In genomic region chr1:191419421-191419820, GRCm38 (mm10) we compare ENCODE assay signal across 16 mouse cellular contexts. TPM values are rescaled to one million over a fixed set of nuclear protein-coding genes. Genes with fewer than 3 reads are reported as not detected.
DNase-seq lines count a peak whose midpoint lies in the region; ATAC-seq and TF ChIP-seq lines count a peak whose summit lies in the region.
"Had no signal": no experiment of that assay in that cellular context is flagged by ENCODE, and none has a peak within 500 bp of the region (broad histone marks: within the 10 kb centered on the region; RNA-seq: fewer than 3 reads in every experiment).

No protein-coding gene starts in this region.

- TF ChIP-seq CTCF in kidney, adult 2 months (conservative IDR thresholded peaks at IDR 0.05; ENCODE audit: insufficient read depth, insufficient read length, low read depth, low read length) = no peak

- H3K36me3 ChIP-seq in forebrain, embryonic 10.5 days (replicated peaks) = no peaks in the 10 kb centered on the region
- no peaks in the 10 kb centered on the region for H3K36me3 ChIP-seq in forebrain, embryonic 11.5 days (ENCODE audit: control insufficient read depth, insufficient read depth, low read length)
- H3K36me3 ChIP-seq in kidney, adult 2 months (ENCODE audit: control insufficient read depth, insufficient read depth, low read length) = no peaks in the 10 kb centered on the region
- no peaks in the 10 kb centered on the region for H3K36me3 ChIP-seq in ES-E14 (ENCODE audit: control insufficient read depth, insufficient read depth, low read length, poor library complexity, severe bottlenecking)
- H3K36me3 ChIP-seq in liver, embryonic 11.5 days (ENCODE audit: control insufficient read depth, insufficient read depth, low read length) = no peaks in the 10 kb centered on the region
- no peaks in the 10 kb centered on the region for H3K36me3 ChIP-seq in kidney, embryonic 16.5 days (ENCODE audit: insufficient read depth, low read length)
- H3K36me3 ChIP-seq: embryonic facial prominence, embryonic 12.5 days; midbrain, embryonic 13.5 days had no signal

- no peaks in the 10 kb centered on the region for H3K27me3 ChIP-seq in forebrain, embryonic 10.5 days (ENCODE audit: poor library complexity, severe bottlenecking)
- H3K27me3 ChIP-seq in forebrain, embryonic 11.5 days (ENCODE audit: control insufficient read depth, insufficient read depth, low read length) = no peaks in the 10 kb centered on the region
- no peaks in the 10 kb centered on the region for H3K27me3 ChIP-seq in kidney, adult 2 months (replicated peaks; ENCODE audit: control insufficient read depth, insufficient read depth, low read length)
- no peaks in the 10 kb centered on the region for H3K27me3 ChIP-seq in liver, embryonic 11.5 days (replicated peaks; ENCODE audit: control insufficient read depth, insufficient read depth, low read length)
- H3K27me3 ChIP-seq in kidney, embryonic 16.5 days (ENCODE audit: insufficient read depth, low read length) = no peaks in the 10 kb centered on the region
- H3K27me3 ChIP-seq: embryonic facial prominence, embryonic 12.5 days; midbrain, embryonic 13.5 days had no signal

- H3K27ac ChIP-seq in forebrain, embryonic 10.5 days = 0 out of 2 replicates have a peak overlapping the region, but pooled peaks have one; percentile 1
- H3K27ac ChIP-seq in forebrain, embryonic 11.5 days (ENCODE audit: low read depth, low read length) = no peak overlapping the region
- H3K27ac ChIP-seq in kidney, adult 2 months (ENCODE audit: insufficient read depth, low read depth, low read length) = peak overlapping the region; percentile 47; the same call in 1 of the 2 replicates
- H3K27ac ChIP-seq in ES-E14 (ENCODE audit: insufficient read depth, low read depth, low read length, poor library complexity, severe bottlenecking) = peak overlapping the region; percentile 44; the same call in 1 of the 2 replicates
- 0 out of 2 replicates have a peak overlapping the region, but pooled peaks have one; percentile 0 for H3K27ac ChIP-seq in liver, embryonic 11.5 days (ENCODE audit: low read depth, low read length)
- H3K27ac ChIP-seq in kidney, embryonic 16.5 days (ENCODE audit: low read length) = no peak overlapping the region
- H3K27ac ChIP-seq: embryonic facial prominence, embryonic 12.5 days; midbrain, embryonic 13.5 days had no signal

- DNase-seq in forebrain, embryonic 10.5 days (ENCODE audit: extremely low spot score, low spot score) = no peak
- DNase-seq in forebrain, embryonic 11.5 days (ENCODE audit: low spot score) = no peak
- no peak for DNase-seq in kidney, adult 2 months
- DNase-seq in kidney, postnatal 36 days = no peak
- no peak for DNase-seq in ES-E14 (ENCODE audit: low read depth, low spot score)
- no peak for DNase-seq in liver, embryonic 11.5 days (ENCODE audit: low spot score)
- no peak for DNase-seq in frontal cortex, postnatal 10 days (ENCODE audit: low spot score in 2 of 2)
- DNase-seq: adrenal gland, postnatal 14 days; cerebellum, postnatal 25 days; heart, postnatal 14 days; kidney, postnatal 25 days; lung, postnatal 36 days; thymus, postnatal 4 days had no signal

- no peak overlapping the region for H3K9ac ChIP-seq in forebrain, embryonic 11.5 days (ENCODE audit: low read length)
- H3K9ac ChIP-seq in ES-E14 (ENCODE audit: insufficient read depth, low read depth, low read length, poor library complexity, severe bottlenecking) = peak overlapping the region; percentile 47; the same call in 1 of the 2 replicates
- no peak overlapping the region for H3K9ac ChIP-seq in liver, embryonic 11.5 days (ENCODE audit: low read depth, low read length)
- no peak overlapping the region for H3K9ac ChIP-seq in kidney, embryonic 16.5 days (replicated peaks; ENCODE audit: low read length)
- H3K9ac ChIP-seq: embryonic facial prominence, embryonic 12.5 days; midbrain, embryonic 13.5 days had no signal

- H3K9me3 ChIP-seq in forebrain, embryonic 10.5 days = no peaks in the 10 kb centered on the region
- no peaks in the 10 kb centered on the region for H3K9me3 ChIP-seq in forebrain, embryonic 11.5 days (ENCODE audit: control insufficient read depth, low read length)
- no peaks in the 10 kb centered on the region for H3K9me3 ChIP-seq in ES-E14 (ENCODE audit: control insufficient read depth, insufficient read depth, low read depth, low read length)
- no peaks in the 10 kb centered on the region for H3K9me3 ChIP-seq in liver, embryonic 11.5 days (ENCODE audit: control insufficient read depth, low read length)
- no peaks in the 10 kb centered on the region for H3K9me3 ChIP-seq in kidney, embryonic 16.5 days (ENCODE audit: low read length)
- H3K9me3 ChIP-seq: embryonic facial prominence, embryonic 12.5 days; midbrain, embryonic 13.5 days had no signal

- ATAC-seq in forebrain, embryonic 11.5 days (replicated peaks; ENCODE audit: low FRiP score) = no peak
- ATAC-seq in liver, embryonic 11.5 days (replicated peaks; ENCODE audit: low FRiP score) = no peak
- ATAC-seq in kidney, embryonic 16.5 days (ENCODE audit: low FRiP score, low TSS enrichment) = no peak
- ATAC-seq: midbrain, embryonic 13.5 days had no signal

- no peak overlapping the region for H3K4me2 ChIP-seq in forebrain, embryonic 11.5 days (ENCODE audit: low read depth, low read length, severe bottlenecking)
- no peak overlapping the region for H3K4me2 ChIP-seq in liver, embryonic 11.5 days
- no peak overlapping the region for H3K4me2 ChIP-seq in kidney, embryonic 16.5 days (replicated peaks; ENCODE audit: low read depth, low read length)
- H3K4me2 ChIP-seq: embryonic facial prominence, embryonic 12.5 days; midbrain, embryonic 13.5 days had no signal

- no peak overlapping the region for H3K4me3 ChIP-seq in forebrain, embryonic 10.5 days
- H3K4me3 ChIP-seq in forebrain, embryonic 11.5 days (ENCODE audit: low read depth, low read length) = no peak overlapping the region
- H3K4me3 ChIP-seq in kidney, adult 2 months (ENCODE audit: insufficient read depth, low read depth, low read length) = no peak overlapping the region
- H3K4me3 ChIP-seq in ES-E14 (ENCODE audit: insufficient read depth in 1 of 2, low read depth in 1 of 2, low read length in 2 of 2, poor library complexity in 1 of 2, severe bottlenecking in 1 of 2) = peak overlapping the region; percentile 19 to 21; a peak in 2 of 4 replicates
- no peak overlapping the region for H3K4me3 ChIP-seq in liver, embryonic 11.5 days (ENCODE audit: low read depth, low read length)
- no peak overlapping the region for H3K4me3 ChIP-seq in kidney, embryonic 16.5 days (ENCODE audit: low read length)
- H3K4me3 ChIP-seq: embryonic facial prominence, embryonic 12.5 days; midbrain, embryonic 13.5 days had no signal

- TF ChIP-seq POLR2A in kidney, adult 2 months (IDR thresholded peaks at IDR 0.05; ENCODE audit: low read depth, low read length) = no peak

- peaks cover 38% of the 10 kb centered on the region for H3K4me1 ChIP-seq in forebrain, embryonic 10.5 days
- no peaks in the 10 kb centered on the region for H3K4me1 ChIP-seq in forebrain, embryonic 11.5 days (replicated peaks; ENCODE audit: control insufficient read depth, insufficient read depth, low read length)
- H3K4me1 ChIP-seq in kidney, adult 2 months (ENCODE audit: control insufficient read depth, insufficient read depth, low read length) = peaks cover 17% of the 10 kb centered on the region
- peaks cover 7 to 24% of the 10 kb centered on the region in 2 experiments for H3K4me1 ChIP-seq in ES-E14 (ENCODE audit: control insufficient read depth in 2 of 2, insufficient read depth in 2 of 2, low read length in 2 of 2, poor library complexity in 1 of 2)
- H3K4me1 ChIP-seq in liver, embryonic 11.5 days (replicated peaks; ENCODE audit: control insufficient read depth, insufficient read depth, low read length) = peaks cover 26% of the 10 kb centered on the region
- peaks cover 4% of the 10 kb centered on the region; the same call in 1 of the 2 replicates for H3K4me1 ChIP-seq in kidney, embryonic 16.5 days (ENCODE audit: insufficient read depth, low read length)
- H3K4me1 ChIP-seq: midbrain, embryonic 13.5 days had no signal

- WGBS in forebrain, embryonic 10.5 days = 67% methylated on average over 6 of the region's 6 CpGs
- 66% methylated on average over 6 of the region's 6 CpGs for WGBS in forebrain, embryonic 11.5 days
- 78% methylated on average over 6 of the region's 6 CpGs for WGBS in kidney, adult 2 months
- WGBS in liver, embryonic 11.5 days = 45% methylated on average over 6 of the region's 6 CpGs
- 77% methylated on average over 6 of the region's 6 CpGs for WGBS in kidney, embryonic 16.5 days

- in situ Hi-C loops in ES-E14 (cut with MboI; ENCODE audit: low sequenced_read_pairs in 2 of 2, unreplicated experiment in 2 of 2) = no loop called here

TF ChIP-seq in ES-E14, 5 proteins besides CTCF, POLR2A, EP300 and RAD21:
- TF ChIP-seq ZNF384 (IDR thresholded peaks at IDR 0.05; ENCODE audit: low read depth, low read length) (no peak), CHD2 (IDR thresholded peaks at IDR 0.05; ENCODE audit: low read depth, low read length) (no peak), ZC3H11A (IDR thresholded peaks at IDR 0.05; ENCODE audit: borderline replicate concordance, low read depth, low read length) (no peak), HCFC1 (IDR thresholded peaks at IDR 0.05; ENCODE audit: borderline replicate concordance, insufficient read depth, low read length) (no peak), MAFK (IDR thresholded peaks at IDR 0.05; ENCODE audit: insufficient read depth, low read depth, low read length) (no peak)

RNA-seq across cellular contexts. Expression of gene Ppp2r5a, which starts 16.3 kb away (rescaled TPM):
- polyA plus RNA-seq in forebrain, embryonic 10.5 days (2016; fragmentation: Nextera tagmentation; extraction: Ambion mirVana) = 9.1 and 9.5 TPM in 2 replicates
- polyA plus RNA-seq in forebrain, embryonic 11.5 days (2014; fragmentation: Nextera tagmentation; extraction: Ambion mirVana) = 19.4 and 21.9 TPM in 2 replicates
- polyA plus RNA-seq in kidney, adult 2 months (2012; rRNA removed) = 69.6 and 73.2 TPM in 2 replicates
- total RNA-seq in ES-E14 (2012; rRNA removed) = 47.3 and 47.5 TPM in 2 replicates
- polyA plus RNA-seq in liver, embryonic 11.5 days (2014; fragmentation: Nextera tagmentation; extraction: Ambion mirVana) = 32.4 and 39.9 TPM in 2 replicates
- polyA plus RNA-seq in kidney, embryonic 16.5 days (2015; fragmentation: Nextera tagmentation; extraction: Ambion mirVana) = 15.7 and 18.8 TPM in 2 replicates

Comparison
In these comparisons a context has a peak if more than half of its experiments do, and no peak if none do; other contexts are left out.
1. H3K27ac ChIP-seq: peak in forebrain, embryonic 10.5 days (single experiment), kidney, adult 2 months (single experiment), ES-E14 (single experiment) and liver, embryonic 11.5 days (single experiment); none in forebrain, embryonic 11.5 days (single experiment) and kidney, embryonic 16.5 days (single experiment).
2. H3K4me3 ChIP-seq: peak in ES-E14 (2 of 2); none in forebrain, embryonic 10.5 days (single experiment), forebrain, embryonic 11.5 days (single experiment), kidney, adult 2 months (single experiment), liver, embryonic 11.5 days (single experiment) and kidney, embryonic 16.5 days (single experiment).